Mouse (Mus musculus) brain, embryonic 14.5 days (tissue): ENCODE measurements around the gene Lrp2. TPM values are rescaled to one million over a fixed set of nuclear protein-coding genes. Genes with fewer than 3 reads are reported as not detected.

Experiments
- DNase-seq: peaks from one replicate; pipeline ENCODE4 v3.0.0-alpha.2; 2011; ENCODE audit warnings: low read depth
- CTCF ChIP-seq: fragments of 200-500 bp; IDR thresholded peaks from 2 replicates; pipeline ENCODE4 v1.5.1; 2012; ENCODE audit warnings: inconsistent platforms, mild to moderate bottlenecking, moderate library complexity, borderline replicate concordance; ENCODE audit not compliant: insufficient read depth, insufficient read length; ENCODE audit errors: extremely low read depth
- POLR2A ChIP-seq: fragments of 200-500 bp; IDR thresholded peaks from 2 replicates; pipeline ENCODE4 v1.6.1; 2012; ENCODE audit warnings: mild to moderate bottlenecking, inconsistent platforms, borderline replicate concordance; ENCODE audit not compliant: poor library complexity, insufficient read depth, insufficient read length, severe bottlenecking; ENCODE audit errors: extremely low read depth
- polyA plus RNA-seq: library from polyadenylated mRNA; depleted of rRNA; stranded (reverse); fragments of >200 nt; gene quantifications from 2 replicates; pipeline ENCODE4 v1.2.3, GENCODE M21; 2012; rRNA removed

Lrp2 gene
- 2.0 and 3.4 TPM in 2 replicates for polyA plus RNA-seq

DNA sequence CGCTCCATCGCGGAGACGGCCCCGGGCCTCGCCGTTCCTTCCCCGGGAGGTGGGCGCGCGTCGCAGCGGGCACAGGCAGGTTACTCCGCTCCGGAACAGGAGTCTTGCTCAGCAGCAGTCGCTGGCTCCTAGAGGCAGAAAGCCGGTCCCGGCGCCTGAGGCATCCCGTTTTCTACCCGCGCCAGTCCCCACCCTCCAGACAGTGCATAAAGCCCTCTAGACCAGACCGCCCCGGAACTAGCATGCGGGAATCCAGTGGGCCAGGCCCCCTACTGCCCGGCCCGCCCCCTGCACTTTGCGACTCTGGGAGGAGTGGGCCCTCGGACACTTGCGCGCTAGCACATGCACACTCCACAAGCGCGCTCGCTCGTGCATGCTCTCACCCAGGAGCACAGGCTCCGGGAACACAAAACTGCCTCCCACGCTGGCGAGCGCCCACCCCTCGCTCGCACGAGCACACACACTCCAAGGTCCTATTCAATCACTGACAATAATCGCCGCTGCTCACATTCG lies at the start of gene Lrp2:
Gene Lrp2, minus strand, starts transcription at position 180 of the 513 bp plus-strand sequence.
- TF ChIP-seq CTCF = no peak
- TF ChIP-seq POLR2A = no peak
- peak; percentile 77 for DNase-seq

DNA sequence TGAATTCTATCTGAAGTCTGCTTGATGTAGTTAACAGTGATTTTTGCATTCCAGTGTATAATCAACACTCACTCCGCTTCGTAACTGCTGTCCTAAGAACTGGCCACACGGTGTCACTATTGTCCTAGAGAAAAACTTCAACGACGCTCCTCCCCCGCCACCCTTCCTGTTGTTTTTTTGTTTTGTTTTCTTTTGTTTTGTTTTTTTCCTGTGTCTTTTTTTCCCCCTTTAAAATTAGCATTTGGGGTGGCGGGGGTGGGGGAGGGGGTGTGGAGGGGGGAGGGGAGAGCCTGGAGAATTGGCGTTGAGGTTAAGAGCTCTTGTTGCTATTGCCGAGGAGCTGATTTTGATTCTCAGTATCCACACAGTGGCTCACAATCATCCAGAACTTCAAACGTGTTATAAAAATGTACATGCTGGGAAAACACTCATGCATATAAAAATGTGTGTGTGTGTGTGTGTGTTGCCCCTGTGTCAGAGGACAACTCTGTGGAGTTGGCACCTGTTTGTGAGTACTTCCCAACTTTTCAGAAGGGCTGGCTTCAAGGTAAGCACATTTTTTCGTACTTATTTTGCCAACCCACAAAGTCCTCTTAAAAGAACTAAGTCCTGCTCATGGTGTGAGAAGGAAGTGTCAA lies 49.3 kb upstream of the Lrp2 start:
- TF ChIP-seq CTCF = peak; percentile 76; the same call in 1 of the 2 replicates
- no peak for TF ChIP-seq POLR2A
- DNase-seq = peak; percentile 79

DNA sequence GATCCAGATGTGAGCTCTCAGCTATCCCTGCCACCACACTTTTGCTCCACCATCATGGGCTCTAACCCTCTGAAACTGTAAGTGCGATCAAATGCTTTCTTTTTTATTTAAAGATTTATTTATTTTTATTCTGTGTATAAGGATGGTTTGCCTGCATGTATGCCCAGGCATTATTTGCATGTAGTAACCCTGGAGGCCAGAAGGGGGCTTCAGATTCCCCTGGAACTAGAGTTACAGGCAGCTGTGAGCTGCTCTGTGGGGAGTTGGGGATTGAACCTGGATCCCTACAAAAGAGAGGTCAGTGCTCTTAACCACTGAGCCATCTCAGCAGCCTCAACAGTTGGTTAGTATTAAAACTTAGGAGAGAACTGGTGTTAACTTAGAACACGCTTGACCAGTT lies 45.6 kb upstream of the Lrp2 start:
- TF ChIP-seq CTCF (peak; percentile 36; the same call in 1 of the 2 replicates), POLR2A (no peak)
- no peak for DNase-seq

DNA sequence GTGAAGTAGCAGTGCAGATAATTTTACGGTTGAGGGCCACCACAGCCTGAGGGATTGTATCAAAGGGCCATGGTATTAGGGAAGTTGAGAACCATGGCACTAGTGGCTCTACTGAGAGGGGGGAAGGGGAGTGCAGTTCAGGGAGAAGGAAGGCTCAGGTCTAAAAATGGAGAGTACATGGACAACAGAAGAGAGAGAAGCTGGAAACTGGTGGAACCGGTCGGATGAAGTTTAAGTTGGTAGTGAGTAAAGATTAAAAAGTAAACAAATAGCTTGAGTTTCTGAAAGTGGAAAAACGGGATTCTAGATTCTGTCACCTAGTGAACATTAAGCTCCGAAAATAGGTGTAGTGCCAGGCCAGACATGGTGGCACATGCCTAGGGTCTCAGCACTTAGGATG lies 44.9 kb upstream of the Lrp2 start:
- TF ChIP-seq POLR2A (no peak), CTCF (no peak)
- DNase-seq = no peak

DNA sequence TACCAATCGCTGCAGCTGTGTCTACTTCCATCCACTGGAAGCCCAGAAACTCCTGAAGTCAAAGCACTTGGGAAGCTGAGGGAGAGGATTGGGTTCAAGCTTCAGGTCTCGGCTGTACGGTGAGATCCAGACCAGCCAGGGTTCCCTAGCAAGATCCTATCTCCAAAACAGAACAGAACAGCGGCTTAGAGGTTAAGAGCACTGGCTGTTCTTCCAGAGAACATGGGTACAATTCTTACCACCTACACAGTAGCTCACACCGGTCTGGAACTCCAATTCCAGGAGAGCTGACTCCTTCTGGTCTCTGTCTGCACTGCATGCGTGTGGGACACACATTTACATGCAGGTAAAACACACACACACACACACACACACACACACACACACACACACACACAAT lies 44.0 kb upstream of the Lrp2 start:
- TF ChIP-seq POLR2A = no peak
- DNase-seq = no peak

DNA sequence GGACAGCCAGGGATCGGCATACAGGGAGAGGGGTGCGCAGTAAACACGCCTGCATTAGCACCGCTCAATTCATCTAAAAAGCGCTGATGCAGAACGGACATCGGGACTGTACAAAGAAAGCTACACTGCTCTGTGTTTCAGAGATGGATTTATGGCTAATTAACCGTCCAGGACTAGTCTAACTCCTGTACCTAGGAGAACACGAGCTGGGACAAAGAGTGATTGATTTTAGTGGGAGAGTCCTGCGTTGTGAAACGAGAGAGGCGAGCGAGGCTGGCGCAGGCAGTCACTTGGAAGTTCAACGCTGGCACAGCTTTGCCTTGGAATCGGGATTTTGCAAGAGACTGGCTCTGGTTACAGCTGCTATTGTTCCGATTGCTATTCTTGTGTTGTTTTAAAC lies 43.4 kb upstream of the Lrp2 start:
- peak; percentile 16 for DNase-seq
- TF ChIP-seq CTCF (no peak), POLR2A (no peak)

DNA sequence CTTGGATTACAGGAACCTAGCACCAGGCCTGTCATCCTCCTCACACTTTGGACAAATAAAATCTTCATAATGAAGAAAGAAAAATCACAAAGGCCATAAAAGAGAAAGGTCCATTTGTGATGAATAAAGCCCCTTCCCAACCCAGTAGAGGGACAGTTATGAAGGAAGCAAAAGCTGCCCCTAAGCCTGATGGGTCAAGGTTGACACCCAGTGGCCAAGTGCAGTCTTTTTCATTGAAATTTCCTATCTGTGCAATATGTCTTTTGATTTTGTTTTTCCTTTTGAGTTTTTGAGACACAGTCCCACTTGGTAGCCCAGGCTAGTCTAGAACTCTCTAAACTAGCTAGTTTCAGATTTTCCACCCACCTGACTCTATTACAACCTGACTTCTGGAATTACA lies 33.4 kb upstream of the Lrp2 start:
- TF ChIP-seq CTCF (peak; percentile 10; the same call in 1 of the 2 replicates), POLR2A (no peak)
- no peak for DNase-seq

DNA sequence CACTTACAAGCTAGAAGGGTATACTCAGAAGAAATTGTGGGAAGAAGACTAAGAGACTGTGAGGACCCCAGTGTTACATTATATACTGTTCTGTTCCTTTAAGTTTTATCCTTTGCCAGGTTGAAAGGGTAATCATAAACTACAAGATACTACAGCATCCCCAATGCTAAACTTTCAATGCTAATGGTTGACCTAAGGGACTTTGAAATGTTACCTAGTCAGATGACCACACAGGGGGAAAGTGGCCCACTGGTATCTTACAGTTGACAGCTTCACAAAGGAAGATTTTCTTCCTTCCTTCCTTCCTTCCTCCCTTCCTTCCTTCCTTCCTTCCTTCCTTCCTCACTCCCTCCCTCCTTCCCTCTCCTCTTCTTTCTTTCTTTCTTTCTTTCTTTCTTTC lies 32.5 kb upstream of the Lrp2 start:
- DNase-seq = no peak
- no peak for TF ChIP-seq POLR2A
- no peak for TF ChIP-seq CTCF

DNA sequence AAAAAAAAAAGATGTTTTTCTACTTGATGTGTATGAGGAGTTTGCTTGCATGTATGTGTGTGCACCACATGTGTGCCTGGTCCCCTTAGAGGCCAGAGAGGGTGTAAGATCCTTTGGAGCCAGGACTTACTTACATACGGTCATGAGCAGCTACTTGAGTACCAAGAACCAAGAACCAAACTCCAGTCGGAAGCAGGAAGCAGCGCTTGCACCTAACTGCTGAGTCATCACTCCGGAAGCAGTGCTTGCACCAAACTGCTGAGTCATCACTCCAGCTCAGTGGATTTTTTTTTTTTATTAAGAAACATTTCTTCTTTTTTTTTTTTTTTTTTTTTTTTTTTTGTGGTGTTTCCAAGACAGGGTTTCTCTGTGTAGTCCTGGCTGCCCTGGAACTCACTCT lies 27.4 kb upstream of the Lrp2 start:
- peak; percentile 60 for DNase-seq
- TF ChIP-seq POLR2A = no peak
- no peak for TF ChIP-seq CTCF

DNA sequence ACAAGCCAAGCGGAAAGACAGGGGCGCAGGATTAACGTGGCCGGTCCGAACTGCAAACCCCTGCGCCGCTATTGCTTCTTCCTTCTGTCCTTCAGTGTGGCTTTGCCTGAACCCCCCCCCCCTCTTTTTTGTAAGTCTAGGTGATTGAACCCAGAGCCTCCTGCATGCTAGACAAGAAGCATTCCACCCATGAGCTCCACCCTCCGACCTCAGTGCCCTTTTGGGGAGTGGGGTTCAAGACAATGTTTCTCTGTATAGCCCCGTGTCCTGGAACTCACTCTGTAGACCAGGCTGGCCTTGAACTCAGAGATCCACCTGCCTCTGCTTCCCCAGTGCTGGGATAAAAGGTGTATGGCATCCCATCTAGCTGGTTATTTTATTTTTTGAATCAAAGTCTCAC lies 26.9 kb upstream of the Lrp2 start:
- TF ChIP-seq POLR2A (no peak), CTCF (no peak)
- DNase-seq = no peak

DNA sequence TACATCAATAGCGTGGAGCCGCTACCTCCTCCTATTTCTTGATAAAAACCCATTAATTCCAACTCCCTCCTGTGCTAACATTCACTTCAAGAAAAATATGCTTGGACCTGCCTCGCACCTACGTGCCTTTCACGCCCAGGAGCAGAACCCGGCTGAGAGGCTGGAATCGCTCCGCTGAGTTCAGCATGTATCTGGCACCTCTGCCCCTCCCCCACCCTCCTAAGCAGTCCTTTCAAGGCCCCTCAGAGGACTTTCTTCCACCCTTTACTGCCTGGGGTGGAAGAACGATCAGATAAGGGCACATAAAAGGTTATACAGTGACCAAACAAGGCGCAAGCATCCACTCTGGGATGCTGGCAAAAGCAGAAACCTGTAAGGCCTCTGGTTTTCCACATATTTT lies 26.4 kb upstream of the Lrp2 start:
- peak; percentile 44 for DNase-seq
- no peak for TF ChIP-seq CTCF
- TF ChIP-seq POLR2A = no peak

DNA sequence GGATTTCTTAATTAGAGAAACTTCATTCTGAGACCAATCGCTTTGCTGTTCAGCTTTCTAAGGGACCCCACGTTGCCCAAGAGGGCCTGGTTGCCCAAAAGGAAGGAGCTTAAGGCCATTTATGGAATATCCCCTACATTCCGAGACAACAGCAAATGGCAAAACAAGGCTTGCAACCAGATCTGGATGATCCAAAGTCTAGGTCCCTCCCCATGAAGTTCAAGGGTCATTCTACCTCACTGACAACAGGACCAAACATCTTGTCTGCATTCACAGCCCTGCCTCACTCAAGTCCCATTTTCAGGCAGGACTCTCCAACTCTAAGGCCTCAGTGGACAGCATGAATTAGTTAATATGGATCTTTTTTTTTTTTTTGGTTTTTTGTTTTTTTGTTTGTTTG lies 20.8 kb upstream of the Lrp2 start:
- no peak for DNase-seq
- TF ChIP-seq CTCF = no peak
- no peak for TF ChIP-seq POLR2A
